Mouse (Mus musculus) cerebellum, adult 9-11 months (tissue): ENCODE measurements around the gene Egfl8.

Experiments
- DNase-seq: peaks from one replicate; pipeline ENCODE4 v3.0.0; 2022

The Egfl8 gene

DNA sequence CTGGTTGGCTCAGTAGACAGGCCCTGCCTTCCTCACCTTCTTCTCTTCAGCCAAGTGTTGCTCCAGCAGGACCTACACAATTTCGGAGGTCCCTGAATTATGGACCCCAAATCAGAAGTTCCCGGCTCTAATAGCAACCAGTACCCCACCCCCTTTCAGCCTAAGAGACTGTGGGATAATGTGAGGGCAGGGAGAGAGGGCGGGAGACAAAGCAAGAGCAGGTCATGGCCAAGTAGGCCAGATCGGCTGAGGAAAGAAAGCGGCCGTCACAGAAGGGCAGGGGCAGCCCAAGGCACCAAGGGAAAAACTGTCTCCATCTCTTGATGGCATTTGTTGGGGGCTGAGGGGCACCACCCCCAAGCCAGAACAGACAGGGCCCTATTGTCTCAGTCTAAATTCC, at the start of gene Egfl8:
Egfl8 (minus strand) TSS at position 101 of the 400 bp plus-strand sequence.
- DNase-seq, result no peak

- no peak for DNase-seq
Measured at GRCm38 (mm10) chr17:34664472-34664871, 48.7 kb upstream of the Egfl8 start.

DNA sequence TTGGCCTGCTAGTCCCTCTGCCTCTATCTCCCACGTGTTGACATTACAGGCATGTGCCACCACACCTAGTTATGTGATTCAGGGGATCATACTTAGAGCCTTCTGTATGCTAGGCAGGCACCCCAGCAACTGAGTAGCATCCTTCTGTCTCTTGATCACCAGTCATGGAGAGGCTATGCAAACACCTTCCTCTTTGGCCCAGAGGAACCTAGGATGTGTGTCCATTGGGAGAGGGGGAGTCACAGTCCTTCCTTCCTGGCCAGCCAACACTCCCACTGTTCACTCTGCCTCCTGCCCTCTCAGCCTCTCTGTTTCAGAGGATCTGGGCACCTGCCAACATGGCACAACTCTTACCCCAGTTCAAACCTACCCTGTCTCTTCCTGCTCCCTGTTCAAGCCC, 47.8 kb upstream of the Egfl8 start:
- DNase-seq, result no peak

- DNase-seq, result no peak
Measured at GRCm38 (mm10) chr17:34662978-34663377, 47.2 kb upstream of the Egfl8 start.

DNA sequence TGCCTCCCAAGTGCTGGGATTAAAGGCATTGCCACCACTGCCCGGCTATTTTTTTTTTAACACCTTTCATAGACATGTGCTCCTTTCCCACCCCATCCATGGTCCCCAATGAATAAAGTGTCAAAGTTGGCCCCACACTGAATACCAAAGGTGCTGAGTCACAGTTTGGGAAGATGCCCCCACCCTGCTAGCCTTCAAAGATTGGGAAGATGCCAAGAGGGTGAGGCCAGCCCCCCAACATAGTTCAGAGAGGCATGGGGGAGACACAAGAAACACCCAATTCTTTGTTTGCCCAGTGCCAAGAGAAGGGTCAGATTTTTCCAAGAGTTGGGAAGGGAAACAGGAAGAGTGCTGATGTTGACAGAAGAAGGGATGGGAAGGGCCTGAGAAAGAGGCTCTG, 46.7 kb upstream of the Egfl8 start:
- DNase-seq, result no peak

- DNase-seq, result no peak
Measured at GRCm38 (mm10) chr17:34661121-34661591, 45.4 kb upstream of the Egfl8 start.

DNA sequence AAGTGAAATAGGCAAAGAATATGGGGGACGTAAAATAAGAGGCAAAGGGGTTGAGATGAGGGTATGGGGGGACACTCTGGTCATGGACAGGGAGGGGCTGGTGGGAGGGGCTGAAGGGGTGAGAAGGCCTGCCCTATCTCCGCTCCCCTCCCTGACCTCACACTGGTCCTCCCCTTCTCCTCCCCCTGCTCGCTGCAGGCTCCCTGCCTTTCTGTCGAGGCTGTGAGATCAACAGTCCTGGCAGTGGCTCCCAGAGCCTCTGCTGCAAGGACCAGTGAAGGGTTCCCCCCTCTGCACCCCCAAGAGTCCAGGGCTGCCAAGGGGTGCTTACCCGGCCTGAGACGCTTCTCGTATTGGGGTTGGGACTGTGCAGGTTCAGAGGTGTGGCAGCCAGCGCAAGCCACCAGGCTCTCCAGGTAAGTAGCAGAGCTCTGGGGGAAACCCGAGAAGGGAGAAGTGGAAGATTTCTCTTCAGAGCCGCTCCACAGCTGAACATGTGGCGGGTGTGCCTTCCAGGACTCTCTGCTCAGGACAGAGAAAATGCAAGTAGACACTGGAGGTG, 44.6 kb upstream of the Egfl8 start:
- DNase-seq, result no peak

GRCm38 (mm10) chr17:34659897-34660214, 44.1 kb upstream of the Egfl8 start:
- DNase-seq, result no peak

DNA sequence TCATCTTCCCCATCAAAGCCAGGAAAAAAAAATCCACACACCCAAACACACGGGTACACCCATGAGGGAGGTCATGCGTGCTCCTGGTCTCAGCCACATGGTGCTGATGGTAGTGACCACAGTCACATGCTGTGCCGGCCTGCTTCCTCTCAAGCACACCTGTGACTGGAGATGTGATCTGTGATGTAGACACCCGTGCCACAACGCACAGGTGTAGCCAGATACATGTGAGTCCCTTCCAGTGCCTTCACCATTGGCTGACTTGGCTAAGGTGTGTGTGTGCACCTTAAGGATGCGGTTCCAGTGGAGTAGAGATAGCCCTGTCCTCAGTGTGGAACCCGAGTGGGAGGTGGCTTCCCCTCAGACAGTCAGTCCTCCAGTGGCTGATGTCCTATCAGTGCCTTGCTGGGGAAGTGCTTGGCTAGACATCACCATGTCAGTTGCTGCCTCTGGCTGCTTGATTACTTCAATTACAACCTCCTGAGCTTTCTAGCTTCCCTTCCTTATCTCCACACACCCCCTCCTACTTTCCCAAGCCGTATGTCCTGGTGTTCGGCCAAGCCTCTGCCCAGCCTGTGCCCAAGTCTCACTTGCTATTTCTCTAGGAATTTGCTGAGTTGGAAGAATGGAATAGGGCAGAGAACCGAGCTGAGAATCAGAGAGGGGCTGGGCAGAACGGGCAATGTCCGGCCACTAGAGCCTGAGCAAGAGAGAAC, 43.6 kb upstream of the Egfl8 start:
- no peak for DNase-seq

GRCm38 (mm10) chr17:34658591-34658990, 42.8 kb upstream of the Egfl8 start:
- DNase-seq, result no peak

GRCm38 (mm10) chr17:34658145-34658544, 42.4 kb upstream of the Egfl8 start:
- DNase-seq, result no peak

DNA sequence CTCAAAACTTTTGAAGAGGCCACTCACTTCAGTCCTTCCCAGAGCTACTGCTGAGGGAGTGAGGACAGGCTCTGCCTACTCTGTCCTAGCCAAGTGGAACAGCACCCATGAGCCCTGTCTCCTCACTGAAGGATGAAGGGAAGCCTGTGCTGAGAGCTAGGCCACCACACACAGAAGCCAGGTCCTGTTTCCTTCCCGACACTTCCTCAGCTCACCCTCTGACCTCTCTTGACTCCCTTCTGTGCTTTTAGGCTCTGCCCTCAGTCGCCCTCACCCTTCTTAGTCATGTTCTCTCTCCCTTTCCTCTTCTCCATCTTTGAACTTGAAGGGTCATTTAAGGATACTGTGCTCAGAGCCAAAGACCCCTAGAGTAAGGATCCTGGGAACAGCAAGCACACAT, 41.5 kb upstream of the Egfl8 start:
- no peak for DNase-seq

DNA sequence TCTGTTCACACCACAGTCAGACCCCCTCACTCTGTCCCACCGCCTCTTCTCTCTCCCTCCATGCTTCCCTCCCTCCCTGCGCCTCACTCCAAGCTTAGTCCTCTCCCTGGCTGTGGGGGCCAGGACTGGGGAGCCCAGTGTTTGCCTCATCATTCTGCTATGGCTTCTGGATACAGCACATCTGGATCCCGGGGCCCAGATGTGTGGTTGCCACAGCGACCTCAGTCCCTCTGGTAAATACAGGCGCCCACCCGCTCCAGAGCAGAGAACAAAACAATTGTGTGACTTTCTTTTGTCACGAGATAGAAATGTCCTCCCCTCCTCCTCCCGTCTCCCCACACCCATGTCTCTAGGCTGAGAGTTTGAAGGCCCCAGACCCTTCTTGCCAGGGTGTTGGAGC, 40.9 kb upstream of the Egfl8 start:
- peak; percentile 22 for DNase-seq

GRCm38 (mm10) chr17:34655581-34655991, 39.8 kb upstream of the Egfl8 start:
- peak; percentile 62 for DNase-seq

DNA sequence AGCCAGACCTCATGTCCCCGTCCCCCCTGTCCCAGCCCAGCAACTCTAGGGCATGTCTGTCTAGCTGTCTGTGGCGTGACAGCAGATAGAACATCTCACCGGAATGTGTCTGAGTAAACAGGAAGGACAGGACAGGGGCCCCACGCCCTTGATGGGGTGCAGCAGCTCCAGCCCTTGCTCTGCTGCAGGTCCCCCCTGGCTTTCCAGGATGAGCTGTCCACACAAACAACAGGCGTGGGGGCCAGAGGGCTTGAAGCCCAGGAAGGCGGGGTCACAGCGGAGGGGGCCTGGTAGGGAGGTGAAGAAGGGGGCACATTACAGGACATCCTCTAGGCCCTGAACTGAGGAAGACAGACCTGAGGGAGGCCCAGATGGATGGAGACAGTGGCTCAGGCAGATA, 39.4 kb upstream of the Egfl8 start:
- peak; percentile 18 for DNase-seq

- no peak for DNase-seq
Measured at GRCm38 (mm10) chr17:34654392-34654791, 38.6 kb upstream of the Egfl8 start.

DNA sequence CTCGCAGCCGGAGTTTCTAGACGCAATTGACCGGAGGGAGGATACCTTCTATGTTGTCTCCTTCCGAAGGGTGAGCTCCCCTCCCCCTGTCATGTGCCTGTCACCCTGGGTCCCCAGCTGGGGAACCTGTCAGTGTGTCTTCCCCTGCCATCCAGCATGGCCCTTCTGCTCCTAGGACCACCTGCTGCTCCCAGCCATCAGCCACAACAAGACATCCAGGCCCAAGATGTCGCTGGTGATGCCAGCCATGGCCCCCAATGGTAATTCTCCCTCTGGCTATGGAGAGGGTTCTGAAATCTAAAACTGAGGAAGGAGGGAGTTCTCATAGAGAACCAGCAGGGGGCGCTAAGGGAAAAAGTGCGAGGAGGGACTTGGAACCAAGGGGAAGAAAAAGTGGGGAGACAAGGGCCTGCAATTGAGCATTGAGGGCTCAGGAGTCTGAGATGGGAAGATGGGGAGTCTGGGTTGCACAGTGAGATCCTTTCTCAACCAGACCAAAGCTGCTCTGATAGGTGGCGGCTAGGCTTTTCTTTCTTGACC, 38.0 kb upstream of the Egfl8 start:
- DNase-seq, result peak; percentile 61

GRCm38 (mm10) chr17:34652985-34653384, 37.2 kb upstream of the Egfl8 start:
- peak; percentile 20 for DNase-seq

GRCm38 (mm10) chr17:34652546-34652945, 36.8 kb upstream of the Egfl8 start:
- DNase-seq, result peak; percentile 30

DNA sequence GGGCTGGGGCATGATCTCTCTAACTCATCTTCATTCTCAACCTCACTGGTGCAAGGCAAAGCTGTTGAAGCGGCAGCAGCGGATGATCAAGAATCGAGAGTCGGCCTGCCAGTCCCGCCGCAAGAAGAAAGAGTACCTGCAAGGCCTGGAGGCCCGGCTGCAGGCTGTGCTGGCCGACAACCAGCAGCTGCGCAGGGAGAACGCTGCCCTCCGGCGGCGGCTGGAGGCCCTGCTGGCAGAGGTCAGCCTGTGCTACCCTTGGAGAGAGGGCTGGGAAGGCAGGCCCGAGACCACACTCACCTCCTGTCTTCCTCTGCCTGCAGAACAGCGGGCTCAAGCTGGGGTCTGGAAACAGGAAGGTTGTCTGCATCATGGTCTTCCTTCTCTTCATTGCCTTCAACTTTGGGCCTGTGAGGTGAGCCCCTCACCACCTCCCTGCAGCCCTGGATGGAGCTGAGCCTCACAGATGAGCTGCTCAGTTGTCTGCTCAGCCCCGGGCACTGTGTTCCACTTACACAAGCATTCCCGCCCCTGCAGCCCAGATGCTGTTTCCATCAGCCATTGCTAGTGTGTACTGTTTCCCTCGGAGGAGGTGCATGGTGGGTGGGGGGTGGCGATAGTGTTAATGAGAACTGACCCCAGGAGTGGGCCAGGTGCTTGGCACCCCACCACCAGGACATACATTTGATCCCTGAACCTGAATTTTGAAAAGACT, 35.9 kb upstream of the Egfl8 start:
- DNase-seq, result peak; percentile 46

GRCm38 (mm10) chr17:34650781-34651180, 35.0 kb upstream of the Egfl8 start:
- peak; percentile 45 for DNase-seq

- DNase-seq, result peak; percentile 55
Measured at GRCm38 (mm10) chr17:34649106-34649864, 33.5 kb upstream of the Egfl8 start.
